Mouse (Mus musculus): ENCODE results near the gene Snx29. TPM values are rescaled to one million over a fixed set of nuclear protein-coding genes. Genes with fewer than 3 reads are reported as not detected.
"Not testable (repeated sequence)": the region's sequence is repeated elsewhere in the genome, so short reads cannot be mapped to it uniquely, and the experiment has no call there.

Snx29 gene
- polyA plus RNA-seq, 1 experiment: 8.4 TPM

DNA sequence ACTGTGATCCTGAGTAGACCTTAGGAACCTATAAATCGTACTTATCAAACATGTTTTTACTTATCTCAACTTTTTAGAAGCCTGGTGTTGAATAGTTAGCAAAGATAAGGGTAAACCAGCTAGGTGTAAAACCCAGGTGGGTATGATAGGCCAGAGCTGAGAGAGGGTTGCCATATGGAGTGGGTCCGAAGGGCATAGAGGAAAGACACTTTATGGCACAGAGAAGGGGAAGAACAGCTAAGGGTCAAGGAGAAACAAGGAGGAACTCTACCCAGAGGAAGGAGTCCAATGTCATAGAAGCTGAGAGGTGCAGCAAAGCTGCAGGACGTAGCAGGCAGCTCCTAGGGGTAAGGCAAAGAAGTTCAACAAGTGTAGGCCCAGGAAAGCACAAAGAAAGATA lies 244.9 kb downstream of the Snx29 start:
- 91% methylated on average over 3 of the region's 3 CpGs for WGBS
- Histone ChIP-seq H3K4me1 (ENCODE audit: control insufficient read depth, insufficient read depth, low read length) (no peaks in the 10 kb centered on the region; the same call in 1 of the 2 replicates), H3K4me3 (replicated peaks; ENCODE audit: insufficient read depth, low read depth, low read length) (no peak overlapping the region), H3K27me3 (ENCODE audit: control insufficient read depth, insufficient read depth, low read length) (no peaks in the 10 kb centered on the region), H3K27ac (ENCODE audit: insufficient read depth, low read length) (no peak overlapping the region)
- DNase-seq: no peak
- TF ChIP-seq POLR2A (IDR thresholded peaks at IDR 0.05; ENCODE audit: borderline replicate concordance, insufficient read depth, low read length): no peak
- no peak for TF ChIP-seq CTCF (IDR thresholded peaks at IDR 0.05; ENCODE audit: borderline replicate concordance, insufficient read depth, low read depth, low read length)

DNA sequence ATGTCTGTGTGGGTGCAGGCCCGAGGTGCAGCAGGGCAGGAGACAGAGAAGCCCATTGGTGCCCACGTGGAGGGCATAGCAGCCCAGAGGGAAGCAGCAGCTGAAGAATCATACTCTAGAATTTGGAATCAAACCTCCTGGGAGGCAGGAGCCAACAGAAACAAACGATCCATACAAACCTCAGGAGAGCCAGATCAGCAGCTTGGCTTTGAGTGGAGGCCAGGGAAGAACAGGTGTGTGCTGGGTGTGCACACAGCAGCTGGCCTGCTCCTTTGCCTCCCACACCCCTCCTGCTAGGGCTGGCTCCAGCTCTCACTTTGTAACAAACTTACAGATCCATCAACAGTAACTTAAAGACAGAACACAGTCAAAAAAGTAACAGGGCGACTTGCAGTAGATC lies 245.4 kb downstream of the Snx29 start:
- Histone ChIP-seq H3K27me3 (ENCODE audit: control insufficient read depth, insufficient read depth, low read length) (no peaks in the 10 kb centered on the region), H3K4me1 (ENCODE audit: control insufficient read depth, insufficient read depth, low read length) (no peaks in the 10 kb centered on the region; the same call in 1 of the 2 replicates), H3K4me3 (replicated peaks; ENCODE audit: insufficient read depth, low read depth, low read length) (no peak overlapping the region), H3K27ac (ENCODE audit: insufficient read depth, low read length) (no peak overlapping the region)
- 52% methylated on average over 4 of the region's 4 CpGs for WGBS
- TF ChIP-seq CTCF (IDR thresholded peaks at IDR 0.05; ENCODE audit: borderline replicate concordance, insufficient read depth, low read depth, low read length) (no peak), POLR2A (IDR thresholded peaks at IDR 0.05; ENCODE audit: borderline replicate concordance, insufficient read depth, low read length) (no peak)
- DNase-seq: no peak

GRCm38 (mm10) chr16:11568601-11569000 lies 245.9 kb downstream of the Snx29 start:
- Histone ChIP-seq H3K4me1 (ENCODE audit: control insufficient read depth, insufficient read depth, low read length) (no peaks in the 10 kb centered on the region; the same call in 1 of the 2 replicates), H3K27ac (ENCODE audit: insufficient read depth, low read length) (no peak overlapping the region), H3K4me3 (replicated peaks; ENCODE audit: insufficient read depth, low read depth, low read length) (no peak overlapping the region), H3K27me3 (ENCODE audit: control insufficient read depth, insufficient read depth, low read length) (no peaks in the 10 kb centered on the region)
- no peak for DNase-seq
- TF ChIP-seq POLR2A (IDR thresholded peaks at IDR 0.05; ENCODE audit: borderline replicate concordance, insufficient read depth, low read length) (no peak), CTCF (IDR thresholded peaks at IDR 0.05; ENCODE audit: borderline replicate concordance, insufficient read depth, low read depth, low read length) (no peak)

DNA sequence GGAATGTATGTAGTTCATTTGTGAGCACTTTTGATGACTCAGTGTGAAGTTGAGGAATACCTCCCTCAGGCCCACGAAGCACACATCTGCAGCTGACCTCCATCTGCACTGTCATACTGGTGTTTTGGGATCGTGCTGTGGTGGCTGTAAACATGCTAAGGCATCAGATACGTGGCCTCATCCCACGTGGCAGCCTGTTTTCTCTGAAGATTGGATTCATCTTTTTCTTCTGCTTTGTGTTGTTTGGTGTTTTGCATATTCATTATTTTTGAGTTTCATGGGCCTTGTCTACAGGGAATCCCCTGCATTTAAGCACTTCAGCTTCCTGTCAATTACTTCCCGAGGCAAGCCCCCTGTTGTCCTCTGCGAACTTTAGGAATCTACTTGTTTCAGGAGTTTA lies 246.4 kb downstream of the Snx29 start:
- Histone ChIP-seq H3K27me3 (ENCODE audit: control insufficient read depth, insufficient read depth, low read length) (no peaks in the 10 kb centered on the region), H3K27ac (ENCODE audit: insufficient read depth, low read length) (no peak overlapping the region), H3K4me1 (ENCODE audit: control insufficient read depth, insufficient read depth, low read length) (no peaks in the 10 kb centered on the region; the same call in 1 of the 2 replicates), H3K4me3 (replicated peaks; ENCODE audit: insufficient read depth, low read depth, low read length) (no peak overlapping the region)
- no peak for DNase-seq
- WGBS: 86% methylated on average over 6 of the region's 6 CpGs
- TF ChIP-seq CTCF (IDR thresholded peaks at IDR 0.05; ENCODE audit: borderline replicate concordance, insufficient read depth, low read depth, low read length) (no peak), POLR2A (IDR thresholded peaks at IDR 0.05; ENCODE audit: borderline replicate concordance, insufficient read depth, low read length) (no peak)

GRCm38 (mm10) chr16:11570072-11570471 lies 247.4 kb downstream of the Snx29 start:
- Histone ChIP-seq H3K27ac (ENCODE audit: insufficient read depth, low read length) (no peak overlapping the region), H3K27me3 (ENCODE audit: control insufficient read depth, insufficient read depth, low read length) (no peaks in the 10 kb centered on the region), H3K4me1 (ENCODE audit: control insufficient read depth, insufficient read depth, low read length) (peaks cover 3% of the 10 kb centered on the region; the same call in 1 of the 2 replicates), H3K4me3 (replicated peaks; ENCODE audit: insufficient read depth, low read depth, low read length) (no peak overlapping the region)
- 61% methylated on average over 2 of the region's 2 CpGs for WGBS
- DNase-seq: no peak
- TF ChIP-seq CTCF (IDR thresholded peaks at IDR 0.05; ENCODE audit: borderline replicate concordance, insufficient read depth, low read depth, low read length): no peak
- TF ChIP-seq POLR2A (IDR thresholded peaks at IDR 0.05; ENCODE audit: borderline replicate concordance, insufficient read depth, low read length): no peak

DNA sequence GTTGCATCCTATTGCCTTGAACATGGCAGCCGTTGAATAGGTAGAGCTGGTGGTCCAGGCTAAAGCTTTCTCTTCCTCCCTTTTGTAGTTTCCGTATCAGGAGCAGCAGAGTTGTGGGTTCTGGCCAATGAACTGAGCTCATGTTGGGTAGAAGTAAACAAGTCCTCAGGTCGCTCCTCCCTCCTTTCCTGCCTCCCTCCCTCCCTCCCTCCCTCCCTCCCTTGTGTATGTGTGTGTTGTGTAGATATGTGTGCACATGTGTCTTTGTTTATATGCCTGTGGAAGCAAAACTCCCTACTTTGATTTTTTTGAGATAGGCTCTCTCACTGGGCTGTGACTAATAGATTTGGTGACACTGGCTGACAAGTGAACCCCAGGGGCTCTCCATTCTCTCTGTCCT lies 251.8 kb downstream of the Snx29 start:
- TF ChIP-seq CTCF (IDR thresholded peaks at IDR 0.05; ENCODE audit: borderline replicate concordance, insufficient read depth, low read depth, low read length) (no peak), POLR2A (IDR thresholded peaks at IDR 0.05; ENCODE audit: borderline replicate concordance, insufficient read depth, low read length) (no peak)
- WGBS: 85% methylated on average over 3 of the region's 3 CpGs
- Histone ChIP-seq H3K4me1 (ENCODE audit: control insufficient read depth, insufficient read depth, low read length) (peaks cover 7% of the 10 kb centered on the region), H3K27me3 (ENCODE audit: control insufficient read depth, insufficient read depth, low read length) (no peaks in the 10 kb centered on the region), H3K4me3 (replicated peaks; ENCODE audit: insufficient read depth, low read depth, low read length) (no peak overlapping the region), H3K27ac (ENCODE audit: insufficient read depth, low read length) (no peak overlapping the region)
- no peak for DNase-seq

DNA sequence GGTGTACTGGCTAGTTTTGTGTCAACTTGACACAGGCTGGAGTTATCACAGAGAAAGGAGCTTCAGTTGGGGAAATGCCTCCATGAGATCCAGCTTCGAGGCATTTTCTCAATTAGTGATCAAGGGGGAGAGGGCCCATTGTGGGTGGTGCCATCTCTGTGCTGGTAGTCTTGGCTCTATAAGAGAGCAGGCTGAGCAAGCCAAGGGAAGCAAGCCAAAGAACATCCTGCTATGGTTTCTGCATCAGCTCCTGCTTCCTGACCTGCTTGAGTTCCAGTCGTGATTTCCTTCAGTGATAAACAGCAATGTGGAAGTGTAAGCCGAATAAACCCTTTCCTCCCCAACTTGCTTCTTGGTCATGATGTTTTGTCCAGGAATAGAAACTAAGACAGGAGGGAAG lies 253.0 kb downstream of the Snx29 start:
- WGBS: 26% methylated on average over 3 of the region's 3 CpGs
- not testable (repeated sequence) for H3K27ac ChIP-seq (ENCODE audit: insufficient read depth, low read length); H3K4me3 ChIP-seq (replicated peaks; ENCODE audit: insufficient read depth, low read depth, low read length); H3K27me3 ChIP-seq (ENCODE audit: control insufficient read depth, insufficient read depth, low read length)
- peak in 1 of 2 experiments; percentile 20 for DNase-seq
- H3K4me1 ChIP-seq (ENCODE audit: control insufficient read depth, insufficient read depth, low read length): peaks cover 10% of the 10 kb centered on the region

DNA sequence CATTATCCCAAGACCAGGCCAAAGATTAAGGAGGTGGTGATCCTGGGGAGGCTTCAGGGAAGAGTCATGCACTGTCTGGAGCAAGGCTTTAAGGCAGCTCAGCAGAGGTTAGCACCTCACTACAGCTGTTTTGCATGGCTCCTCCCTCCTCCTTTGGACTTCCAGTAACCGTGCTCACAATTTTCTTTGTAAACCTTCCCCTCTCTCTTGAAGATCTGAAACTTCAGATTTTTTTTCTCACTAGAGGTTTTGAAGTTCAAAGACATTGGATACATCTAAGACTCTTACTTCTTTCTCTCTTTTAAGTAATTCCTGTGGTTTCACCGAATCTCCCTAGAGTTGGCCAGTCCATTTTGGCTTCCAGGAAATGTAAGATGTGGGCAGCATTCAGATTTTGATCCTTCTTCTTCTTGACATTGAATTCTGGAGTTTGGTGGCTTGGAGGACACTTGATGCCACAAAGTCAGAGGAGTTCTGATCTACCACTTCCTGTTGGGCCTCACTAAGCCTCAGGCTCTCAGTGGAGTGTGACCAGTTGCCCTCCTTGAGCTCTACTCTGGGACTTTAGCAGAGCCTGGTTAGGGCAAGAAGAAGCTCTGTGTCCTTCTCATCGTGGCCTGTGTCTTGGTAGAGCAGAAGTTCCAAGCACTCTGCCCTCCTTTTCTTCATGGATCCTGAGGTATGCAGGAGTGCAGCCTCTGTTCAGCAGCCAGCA lies 255.0 kb downstream of the Snx29 start:
- 83% methylated on average over 3 of the region's 3 CpGs for WGBS
- Histone ChIP-seq H3K27ac (ENCODE audit: insufficient read depth, low read length) (no peak overlapping the region), H3K4me3 (replicated peaks; ENCODE audit: insufficient read depth, low read depth, low read length) (no peak overlapping the region), H3K27me3 (ENCODE audit: control insufficient read depth, insufficient read depth, low read length) (no peaks in the 10 kb centered on the region), H3K4me1 (ENCODE audit: control insufficient read depth, insufficient read depth, low read length) (peaks cover 10% of the 10 kb centered on the region)
- no peak for DNase-seq
- TF ChIP-seq POLR2A (IDR thresholded peaks at IDR 0.05; ENCODE audit: borderline replicate concordance, insufficient read depth, low read length) (no peak), CTCF (IDR thresholded peaks at IDR 0.05; ENCODE audit: borderline replicate concordance, insufficient read depth, low read depth, low read length) (no peak)
